In the genomic region with DNA sequence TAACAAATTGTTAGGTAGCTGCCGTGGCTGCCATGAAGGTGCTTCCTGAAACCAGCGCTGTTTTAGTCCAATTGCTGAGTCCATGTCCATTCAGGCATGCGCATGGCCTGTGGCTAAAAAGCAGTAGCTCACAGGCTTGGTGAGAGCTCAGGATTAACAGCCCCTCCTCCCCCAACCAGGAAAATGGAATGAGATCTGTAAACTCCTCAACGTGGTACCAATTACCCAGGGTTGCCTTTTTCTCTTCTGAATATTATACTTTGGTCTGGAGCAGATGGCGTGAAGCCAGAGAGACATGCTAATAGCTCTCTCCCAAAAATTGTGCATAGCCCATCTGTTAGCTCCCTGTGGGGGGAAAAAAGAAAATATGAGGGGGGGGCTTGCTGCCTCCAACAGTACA, we compare ENCODE assay signal across 13 mouse cellular contexts. TPM values are rescaled to one million over a fixed set of nuclear protein-coding genes. Genes with fewer than 3 reads are reported as not detected.
DNase-seq lines count a peak whose midpoint lies in the region; ATAC-seq and TF ChIP-seq lines count a peak whose summit lies in the region.
"Had no signal": no experiment of that assay in that cellular context is flagged by ENCODE, and none has a peak within 500 bp of the region (broad histone marks: within the 10 kb centered on the region; RNA-seq: fewer than 3 reads in every experiment).

No protein-coding gene starts in this region.

- H3K36me3 ChIP-seq in hindbrain, postnatal 0 days (ENCODE audit: insufficient read depth, low read length) = 0 out of 2 replicates have a peak, but pooled peaks cover 2% of the 10 kb centered on the region
- no peaks in the 10 kb centered on the region for H3K36me3 ChIP-seq in hindbrain, embryonic 10.5 days
- H3K36me3 ChIP-seq in embryonic facial prominence, embryonic 12.5 days = no peaks in the 10 kb centered on the region
- no peaks in the 10 kb centered on the region for H3K36me3 ChIP-seq in limb, embryonic 12.5 days
- H3K36me3 ChIP-seq: kidney, embryonic 15.5 days had no signal

- H3K4me2 ChIP-seq in hindbrain, postnatal 0 days (ENCODE audit: low read depth, low read length) = no peak overlapping the region
- peak overlapping the region; percentile 19; the same call in 1 of the 2 replicates for H3K4me2 ChIP-seq in embryonic facial prominence, embryonic 12.5 days (replicated peaks)
- no peak overlapping the region; the same call in 1 of the 2 replicates for H3K4me2 ChIP-seq in limb, embryonic 12.5 days
- H3K4me2 ChIP-seq: kidney, embryonic 15.5 days; liver, embryonic 11.5 days had no signal

- TF ChIP-seq CTCF in hindbrain, postnatal 0 days (IDR thresholded peaks at IDR 0.05; ENCODE audit: low read depth) = no peak

- DNase-seq in cerebellum, adult 18-20 months = peak; percentile 18 to 27
- no peak for DNase-seq in cerebellum, adult 11-12 months
- peak; percentile 39 for DNase-seq in hindbrain, postnatal 0 days (ENCODE audit: low spot score)
- no peak for DNase-seq in hindbrain, embryonic 10.5 days (ENCODE audit: low spot score)
- DNase-seq in yolk sac, embryonic 10.5 days (ENCODE audit: low spot score) = no peak
- DNase-seq in frontal cortex, postnatal 10 days (ENCODE audit: low spot score in 2 of 2) = no peak
- DNase-seq: layer of hippocampus, postnatal 36 days; lung, postnatal 14 days had no signal

- ATAC-seq in hindbrain, postnatal 0 days = no peak
- ATAC-seq in embryonic facial prominence, embryonic 12.5 days (ENCODE audit: insufficient number of reproducible peaks, insufficient read depth, low FRiP score, low TSS enrichment) = peak; percentile 11; the same call in 1 of the 2 replicates
- peak; percentile 37; the same call in 1 of the 2 replicates for ATAC-seq in limb, embryonic 12.5 days (ENCODE audit: insufficient number of reproducible peaks, insufficient read depth, low FRiP score, low TSS enrichment, low read depth)

- H3K4me1 ChIP-seq in hindbrain, postnatal 0 days (ENCODE audit: insufficient read depth, low read length) = peaks cover 14% of the 10 kb centered on the region; the same call in 1 of the 2 replicates
- H3K4me1 ChIP-seq in hindbrain, embryonic 10.5 days (replicated peaks) = peaks cover 16% of the 10 kb centered on the region
- H3K4me1 ChIP-seq in embryonic facial prominence, embryonic 12.5 days = peaks cover 18% of the 10 kb centered on the region
- H3K4me1 ChIP-seq in limb, embryonic 12.5 days (replicated peaks) = peaks cover 29% of the 10 kb centered on the region

- no peak overlapping the region for H3K9ac ChIP-seq in hindbrain, postnatal 0 days (replicated peaks; ENCODE audit: low read length)
- H3K9ac ChIP-seq in embryonic facial prominence, embryonic 12.5 days = no peak overlapping the region
- no peak overlapping the region for H3K9ac ChIP-seq in limb, embryonic 12.5 days (replicated peaks)
- H3K9ac ChIP-seq: kidney, embryonic 15.5 days had no signal

- H3K9me3 ChIP-seq in hindbrain, postnatal 0 days (ENCODE audit: low read length) = no peaks in the 10 kb centered on the region
- H3K9me3 ChIP-seq in hindbrain, embryonic 10.5 days = no peaks in the 10 kb centered on the region
- H3K9me3 ChIP-seq in embryonic facial prominence, embryonic 12.5 days = no peaks in the 10 kb centered on the region
- H3K9me3 ChIP-seq in limb, embryonic 12.5 days = no peaks in the 10 kb centered on the region
- H3K9me3 ChIP-seq: kidney, embryonic 15.5 days had no signal

- H3K4me3 ChIP-seq in hindbrain, postnatal 0 days (ENCODE audit: low read length) = no peak overlapping the region
- no peak overlapping the region for H3K4me3 ChIP-seq in hindbrain, embryonic 10.5 days
- no peak overlapping the region for H3K4me3 ChIP-seq in embryonic facial prominence, embryonic 12.5 days
- H3K4me3 ChIP-seq in limb, embryonic 12.5 days (replicated peaks) = no peak overlapping the region
- H3K4me3 ChIP-seq: kidney, embryonic 15.5 days had no signal

- 55% methylated on average over 5 of the region's 5 CpGs for WGBS in hindbrain, postnatal 0 days
- 76% methylated on average over 5 of the region's 5 CpGs for WGBS in hindbrain, embryonic 10.5 days
- 29% methylated on average over 5 of the region's 5 CpGs for WGBS in embryonic facial prominence, embryonic 12.5 days
- 18% methylated on average over 5 of the region's 5 CpGs for WGBS in limb, embryonic 12.5 days

- no peaks in the 10 kb centered on the region for H3K27me3 ChIP-seq in hindbrain, postnatal 0 days (ENCODE audit: insufficient read depth, low read length)
- 0 out of 2 replicates have a peak, but pooled peaks cover 4% of the 10 kb centered on the region for H3K27me3 ChIP-seq in hindbrain, embryonic 10.5 days (ENCODE audit: insufficient read depth, poor library complexity, severe bottlenecking)
- no peaks in the 10 kb centered on the region for H3K27me3 ChIP-seq in embryonic facial prominence, embryonic 12.5 days
- H3K27me3 ChIP-seq in limb, embryonic 12.5 days = peaks cover 27% of the 10 kb centered on the region
- H3K27me3 ChIP-seq: kidney, embryonic 15.5 days had no signal

- H3K27ac ChIP-seq in hindbrain, postnatal 0 days = no peak overlapping the region; the same call in 1 of the 2 replicates
- no peak overlapping the region for H3K27ac ChIP-seq in hindbrain, embryonic 10.5 days
- H3K27ac ChIP-seq in embryonic facial prominence, embryonic 12.5 days = peak overlapping the region; percentile 56; the same call in 1 of the 2 replicates
- 0 out of 2 replicates have a peak overlapping the region, but pooled peaks have one; percentile 7 for H3K27ac ChIP-seq in limb, embryonic 12.5 days
- H3K27ac ChIP-seq: kidney, embryonic 15.5 days had no signal

RNA-seq across cellular contexts. Expression of a gene that starts 41.9 kb away (rescaled TPM):
- 0.18 and 0.26 TPM in 2 replicates for total RNA-seq in hindbrain, postnatal 0 days (2014; rRNA removed)
- 0.08 TPM in 2 replicates for polyA plus RNA-seq in hindbrain, postnatal 0 days (2015; fragmentation: Nextera tagmentation; extraction: Ambion mirVana)
- polyA plus RNA-seq in hindbrain, embryonic 10.5 days (2016; fragmentation: Nextera tagmentation; extraction: Ambion mirVana) = 0.25 TPM in 1 of 2 replicates, not detected in the other
- polyA plus RNA-seq in embryonic facial prominence, embryonic 12.5 days (2016; fragmentation: Nextera tagmentation; extraction: Ambion mirVana) = 0.15 TPM in 1 of 2 replicates, not detected in the other
- polyA plus RNA-seq in limb, embryonic 12.5 days (2016; fragmentation: Nextera tagmentation; extraction: Ambion mirVana) = not detected in 2 replicates
- total RNA-seq: hematopoietic stem cell, adult 5-6 weeks; layer of hippocampus, postnatal 36 days had no signal

Comparison
In these comparisons a context has a peak if more than half of its experiments do, and no peak if none do; other contexts are left out.
1. DNase-seq: peak in cerebellum, adult 18-20 months (2 of 2) and hindbrain, postnatal 0 days (single experiment); none in cerebellum, adult 11-12 months (single experiment), hindbrain, embryonic 10.5 days (single experiment), yolk sac, embryonic 10.5 days (single experiment) and frontal cortex, postnatal 10 days (0 of 2).
2. H3K27ac ChIP-seq: peak in embryonic facial prominence, embryonic 12.5 days (single experiment) and limb, embryonic 12.5 days (single experiment); none in hindbrain, postnatal 0 days (single experiment) and hindbrain, embryonic 10.5 days (single experiment).